Mouse (Mus musculus) embryonic facial prominence, embryonic 12.5 days (tissue): ENCODE data around the gene Med14. TPM values are rescaled to one million over a fixed set of nuclear protein-coding genes. Genes with fewer than 3 reads are reported as not detected.

ENCODE experiments used
- ATAC-seq: fragments of 200-750 bp; cut with Nextera tagmentation; 2 replicates; pipeline ENCODE4 v1.8.0; 2017; ENCODE audit not compliant: insufficient number of reproducible peaks, insufficient read depth, low FRiP score, low TSS enrichment
- H3K27ac ChIP-seq: fragments of 300-500 bp; sonication (generic); 2 replicates; pipeline ENCODE4 v1.5.1; 2016; ENCODE audit warnings: mild to moderate bottlenecking
- H3K27me3 ChIP-seq: fragments of 300-500 bp; sonication (generic); 2 replicates; pipeline ENCODE4 v1.6.1; 2016; ENCODE audit warnings: mild to moderate bottlenecking, moderate library complexity
- H3K36me3 ChIP-seq: fragments of 300-500 bp; sonication (generic); 2 replicates; pipeline ENCODE4 v1.6.1; 2016; ENCODE audit warnings: mild to moderate bottlenecking
- H3K4me1 ChIP-seq: fragments of 300-500 bp; sonication (generic); 2 replicates; pipeline ENCODE4 v1.6.1; 2016
- H3K4me2 ChIP-seq: fragments of 300-500 bp; sonication (generic); replicated peaks from 2 replicates; pipeline ENCODE4 v1.6.1; 2016; ENCODE audit warnings: mild to moderate bottlenecking, moderate library complexity
- H3K4me3 ChIP-seq: fragments of 300-500 bp; sonication (generic); 2 replicates; pipeline ENCODE4 v1.5.1; 2016; ENCODE audit warnings: mild to moderate bottlenecking
- H3K9ac ChIP-seq: fragments of 300-500 bp; sonication (generic); 2 replicates; pipeline ENCODE4 v1.6.1; 2016; ENCODE audit warnings: mild to moderate bottlenecking, moderate library complexity
- H3K9me3 ChIP-seq: fragments of 300-500 bp; sonication (generic); 2 replicates; pipeline ENCODE4 v1.6.1; 2016; ENCODE audit warnings: mild to moderate bottlenecking, moderate library complexity
- WGBS: fragments of 180-500 bp; shearing (Covaris S2); methylation state at CpG from one replicate; pipeline ENCODE4 v1.1.7; 2016; 5-methylcytosine and 5-hydroxymethylcytosine counted together
- polyA plus RNA-seq: library from polyadenylated mRNA; unstranded; fragments of >200 nt; fragmentation: Nextera tagmentation; extraction: Ambion mirVana; gene quantifications from 2 replicates; pipeline ENCODE4 v1.2.1, GENCODE M21; 2016

Gene Med14
- polyA plus RNA-seq, 1 experiment from 2014 or later, result 13.5 TPM

GRCm38 (mm10) chrX:12760501-12760900, 1.4 kb downstream of the Med14 start:
- WGBS, result 19% methylated on average over 8 of the region's 8 CpGs
- Histone ChIP-seq H3K4me2 (peak overlapping the region; percentile 50), H3K36me3 (no peaks in the 10 kb centered on the region), H3K27me3 (peaks cover 11% of the 10 kb centered on the region), H3K4me3 (peak overlapping the region; percentile 62), H3K27ac (no peak overlapping the region), H3K9ac (peak overlapping the region; percentile 79), H3K4me1 (no peaks in the 10 kb centered on the region), H3K9me3 (no peaks in the 10 kb centered on the region)
- ATAC-seq, result no peak

- no peak overlapping the region for H3K4me3 ChIP-seq
- no peaks in the 10 kb centered on the region for H3K36me3 ChIP-seq
- no peak overlapping the region for H3K27ac ChIP-seq
- no peak for ATAC-seq
- H3K4me2 ChIP-seq, result peak overlapping the region; percentile 50
- 49% methylated on average over 5 of the region's 5 CpGs for WGBS
- H3K4me1 ChIP-seq, result no peaks in the 10 kb centered on the region
- no peaks in the 10 kb centered on the region for H3K9me3 ChIP-seq
- H3K27me3 ChIP-seq, result peaks cover 11% of the 10 kb centered on the region
- H3K9ac ChIP-seq, result no peak overlapping the region
These were observed 2.2 kb downstream of the Med14 start for GRCm38 (mm10) chrX:12759625-12760024.

- Histone ChIP-seq H3K9me3 (no peaks in the 10 kb centered on the region), H3K36me3 (no peaks in the 10 kb centered on the region), H3K4me1 (no peaks in the 10 kb centered on the region), H3K27me3 (no peaks in the 10 kb centered on the region), H3K27ac (no peak overlapping the region), H3K4me2 (no peak overlapping the region), H3K4me3 (no peak overlapping the region), H3K9ac (no peak overlapping the region)
- 83% methylated on average over 4 of the region's 4 CpGs for WGBS
- ATAC-seq, result no peak
These were observed 14.0 kb downstream of the Med14 start for GRCm38 (mm10) chrX:12747886-12748285.

GRCm38 (mm10) chrX:12746729-12747128, 15.1 kb downstream of the Med14 start:
- Histone ChIP-seq H3K4me3 (no peak overlapping the region), H3K4me1 (no peaks in the 10 kb centered on the region), H3K36me3 (no peaks in the 10 kb centered on the region), H3K4me2 (no peak overlapping the region), H3K9ac (no peak overlapping the region), H3K27ac (no peak overlapping the region), H3K27me3 (no peaks in the 10 kb centered on the region), H3K9me3 (no peaks in the 10 kb centered on the region)
- WGBS, result 90% methylated on average over 3 of the region's 3 CpGs
- no peak for ATAC-seq

- Histone ChIP-seq H3K9ac (no peak overlapping the region), H3K9me3 (no peaks in the 10 kb centered on the region), H3K4me3 (no peak overlapping the region), H3K36me3 (0 out of 2 replicates have a peak, but pooled peaks cover 3% of the 10 kb centered on the region), H3K4me1 (no peaks in the 10 kb centered on the region), H3K4me2 (no peak overlapping the region), H3K27ac (no peak overlapping the region), H3K27me3 (no peaks in the 10 kb centered on the region)
- no peak for ATAC-seq
These were observed 21.5 kb downstream of the Med14 start for GRCm38 (mm10) chrX:12740396-12740795.

- no peak for ATAC-seq
These were observed 45.8 kb downstream of the Med14 start for GRCm38 (mm10) chrX:12716036-12716435.

GRCm38 (mm10) chrX:12713796-12714195, 48.1 kb downstream of the Med14 start:
- H3K27ac ChIP-seq, result no peak overlapping the region
- no peaks in the 10 kb centered on the region for H3K4me1 ChIP-seq
- no peak overlapping the region for H3K9ac ChIP-seq
- no peak for ATAC-seq
- H3K4me3 ChIP-seq, result no peak overlapping the region
- 0 out of 2 replicates have a peak, but pooled peaks cover 4% of the 10 kb centered on the region for H3K27me3 ChIP-seq
- H3K4me2 ChIP-seq, result no peak overlapping the region
- WGBS, result 96% methylated on average over 7 of the region's 7 CpGs
- H3K36me3 ChIP-seq, result peaks cover 15% of the 10 kb centered on the region; the same call in 1 of the 2 replicates
- no peaks in the 10 kb centered on the region for H3K9me3 ChIP-seq

More at GRCm38 (mm10) chrX:12716036-12716435, 45.8 kb downstream of the Med14 start:
- Histone ChIP-seq H3K27me3 (0 out of 2 replicates have a peak, but pooled peaks cover 4% of the 10 kb centered on the region), H3K4me2 (no peak overlapping the region), H3K27ac (no peak overlapping the region), H3K4me1 (no peaks in the 10 kb centered on the region), H3K9me3 (no peaks in the 10 kb centered on the region), H3K36me3 (peaks cover 15% of the 10 kb centered on the region; the same call in 1 of the 2 replicates), H3K9ac (no peak overlapping the region), H3K4me3 (no peak overlapping the region)
- WGBS, result 92% methylated on average over 4 of the region's 4 CpGs

GRCm38 (mm10) chrX:12686910-12687309, 75.0 kb downstream of the Med14 start:
- ATAC-seq, result no peak
- no peaks in the 10 kb centered on the region for H3K4me1 ChIP-seq
- H3K4me3 ChIP-seq, result no peak overlapping the region
- H3K27me3 ChIP-seq, result no peaks in the 10 kb centered on the region
- H3K9me3 ChIP-seq, result no peaks in the 10 kb centered on the region
- H3K9ac ChIP-seq, result no peak overlapping the region
- H3K4me2 ChIP-seq, result no peak overlapping the region
- H3K27ac ChIP-seq, result no peak overlapping the region
- 68% methylated on average over 8 of the region's 8 CpGs for WGBS
- H3K36me3 ChIP-seq, result 0 out of 2 replicates have a peak, but pooled peaks cover 6% of the 10 kb centered on the region

- Histone ChIP-seq H3K36me3 (0 out of 2 replicates have a peak, but pooled peaks cover 6% of the 10 kb centered on the region), H3K27me3 (no peaks in the 10 kb centered on the region), H3K9ac (no peak overlapping the region), H3K4me2 (no peak overlapping the region), H3K27ac (no peak overlapping the region), H3K4me1 (no peaks in the 10 kb centered on the region), H3K9me3 (no peaks in the 10 kb centered on the region), H3K4me3 (no peak overlapping the region)
- ATAC-seq, result no peak
These were observed 75.8 kb downstream of the Med14 start for GRCm38 (mm10) chrX:12686071-12686470.

- Histone ChIP-seq H3K36me3 (0 out of 2 replicates have a peak, but pooled peaks cover 3% of the 10 kb centered on the region), H3K4me1 (no peaks in the 10 kb centered on the region), H3K9me3 (no peaks in the 10 kb centered on the region), H3K27ac (no peak overlapping the region), H3K4me3 (no peak overlapping the region), H3K4me2 (no peak overlapping the region), H3K9ac (no peak overlapping the region), H3K27me3 (peaks cover 11% of the 10 kb centered on the region; the same call in 1 of the 2 replicates)
- ATAC-seq, result no peak
- 29% methylated on average over 6 of the region's 6 CpGs for WGBS
These were observed 84.5 kb downstream of the Med14 start for GRCm38 (mm10) chrX:12677396-12677795.

GRCm38 (mm10) chrX:12673054-12673775, 88.7 kb downstream of the Med14 start, which contains the start of gene 1810030O07Rik:
TSS of gene 1810030O07Rik (minus strand) at chrX:12673668.
- peak; percentile 100 for ATAC-seq
- Histone ChIP-seq H3K4me2 (peak within 1 kb of the TSS; percentile 48), H3K9ac (peak within 1 kb of the TSS; percentile 71), H3K4me3 (peak within 1 kb of the TSS; percentile 66), H3K4me1 (no peaks in the 10 kb centered on the region), H3K36me3 (peaks cover 4% of the 10 kb centered on the region; the same call in 1 of the 2 replicates), H3K27ac (peak within 1 kb of the TSS; percentile 77), H3K9me3 (no peaks in the 10 kb centered on the region), H3K27me3 (peaks cover 11% of the 10 kb centered on the region; the same call in 1 of the 2 replicates)
- 11% methylated on average over 42 of the region's 42 CpGs for WGBS

- 0 out of 2 replicates have a peak, but pooled peaks cover 6% of the 10 kb centered on the region for H3K36me3 ChIP-seq
These were observed 108.0 kb downstream of the Med14 start for GRCm38 (mm10) chrX:12653879-12654278.

More at GRCm38 (mm10) chrX:12653879-12654278, 108.0 kb downstream of the Med14 start:
- Histone ChIP-seq H3K4me3 (no peak overlapping the region), H3K27me3 (no peaks in the 10 kb centered on the region), H3K4me1 (no peaks in the 10 kb centered on the region), H3K9me3 (no peaks in the 10 kb centered on the region), H3K9ac (no peak overlapping the region), H3K4me2 (no peak overlapping the region), H3K27ac (no peak overlapping the region)
- ATAC-seq, result no peak
- 72% methylated on average over 2 of the region's 2 CpGs for WGBS
